Mouse (Mus musculus) hindbrain, embryonic 12.5 days (tissue): ENCODE results near the gene Samd4. TPM values are rescaled to one million over a fixed set of nuclear protein-coding genes. Genes with fewer than 3 reads are reported as not detected.

Experiments
- ATAC-seq: fragments of 200-750 bp; cut with Nextera tagmentation; 2 replicates; pipeline ENCODE4 v1.8.0; 2017; ENCODE audit warnings: moderate TSS enrichment; ENCODE audit not compliant: low FRiP score
- H3K27ac ChIP-seq: fragments of 300-500 bp; sonication (generic); 2 replicates; pipeline ENCODE4 v1.5.1; 2016; ENCODE audit warnings: mild to moderate bottlenecking
- H3K27me3 ChIP-seq: fragments of 300-500 bp; sonication (generic); 2 replicates; pipeline ENCODE4 v1.6.1; 2016; ENCODE audit warnings: mild to moderate bottlenecking
- H3K36me3 ChIP-seq: fragments of 300-500 bp; sonication (generic); 2 replicates; pipeline ENCODE4 v1.6.1; 2016; ENCODE audit warnings: mild to moderate bottlenecking
- H3K4me1 ChIP-seq: fragments of 300-500 bp; sonication (generic); 2 replicates; pipeline ENCODE4 v1.6.1; 2016
- H3K4me2 ChIP-seq: fragments of 300-500 bp; sonication (generic); replicated peaks from 2 replicates; pipeline ENCODE4 v1.6.1; 2016; ENCODE audit warnings: mild to moderate bottlenecking
- H3K4me3 ChIP-seq: fragments of 300-500 bp; sonication (generic); 2 replicates; pipeline ENCODE4 v1.5.1; 2016; ENCODE audit warnings: mild to moderate bottlenecking
- H3K9ac ChIP-seq: fragments of 300-500 bp; sonication (generic); 2 replicates; pipeline ENCODE4 v1.6.1; 2016; ENCODE audit warnings: mild to moderate bottlenecking, moderate library complexity
- H3K9me3 ChIP-seq: fragments of 300-500 bp; sonication (generic); replicated peaks from 2 replicates; pipeline ENCODE4 v1.6.1; 2016; ENCODE audit warnings: mild to moderate bottlenecking
- WGBS: fragments of 180-500 bp; shearing (Covaris S2); methylation state at CpG from one replicate; pipeline ENCODE4 v1.1.7; 2016; 5-methylcytosine and 5-hydroxymethylcytosine counted together
- polyA plus RNA-seq: library from polyadenylated mRNA; unstranded; fragments of >200 nt; fragmentation: Nextera tagmentation; extraction: Ambion mirVana; gene quantifications from 2 replicates; pipeline ENCODE4 v1.2.1, GENCODE M21; 2016

The Samd4 gene
- polyA plus RNA-seq, 1 experiment from 2014 or later, result 7.0 TPM

- Histone ChIP-seq H3K36me3 (no peaks in the 10 kb centered on the region), H3K9ac (no peak overlapping the region), H3K4me1 (0 out of 2 replicates have a peak, but pooled peaks cover 2% of the 10 kb centered on the region), H3K27me3 (no peaks in the 10 kb centered on the region), H3K27ac (no peak overlapping the region), H3K4me3 (no peak overlapping the region), H3K4me2 (no peak overlapping the region), H3K9me3 (no peaks in the 10 kb centered on the region)
- ATAC-seq, result no peak
- WGBS, result 89% methylated on average over 2 of the region's 2 CpGs
These were observed 176.3 kb downstream of the Samd4 start for GRCm38 (mm10) chr14:47058969-47059368.

- Histone ChIP-seq H3K9me3 (no peaks in the 10 kb centered on the region), H3K36me3 (no peaks in the 10 kb centered on the region; the same call in 1 of the 2 replicates), H3K9ac (no peak overlapping the region), H3K27ac (no peak overlapping the region), H3K27me3 (no peaks in the 10 kb centered on the region), H3K4me2 (no peak overlapping the region), H3K4me1 (0 out of 2 replicates have a peak, but pooled peaks cover 3% of the 10 kb centered on the region), H3K4me3 (no peak overlapping the region)
- no peak for ATAC-seq
- WGBS, result 53% methylated on average over 5 of the region's 5 CpGs
These were observed 182.4 kb downstream of the Samd4 start for GRCm38 (mm10) chr14:47065067-47065466.

DNA sequence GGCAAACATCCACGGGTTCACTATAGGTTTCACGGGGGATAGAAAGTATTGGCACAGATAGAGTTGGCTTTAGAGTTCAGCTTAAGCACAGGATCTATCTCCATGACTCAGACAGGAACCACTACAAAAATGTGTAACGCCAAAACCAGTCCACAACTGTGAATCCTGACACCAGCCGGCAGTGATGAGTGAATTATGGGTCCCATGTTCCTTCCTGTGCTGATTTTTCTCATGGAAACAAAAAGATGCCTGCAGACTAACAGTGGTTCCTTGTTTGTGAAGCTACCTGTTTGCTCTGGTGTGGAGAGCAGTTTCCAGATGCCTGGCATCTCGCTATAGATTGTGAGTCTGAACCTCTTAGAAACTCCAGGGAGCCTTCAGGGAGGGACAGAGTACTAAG, 184.2 kb downstream of the Samd4 start:
- WGBS, result 85% methylated on average over 5 of the region's 5 CpGs
- 0 out of 2 replicates have a peak, but pooled peaks cover 3% of the 10 kb centered on the region for H3K4me1 ChIP-seq
- H3K9me3 ChIP-seq, result no peaks in the 10 kb centered on the region
- H3K36me3 ChIP-seq, result no peaks in the 10 kb centered on the region; the same call in 1 of the 2 replicates
- no peak overlapping the region for H3K27ac ChIP-seq
- H3K4me2 ChIP-seq, result no peak overlapping the region
- H3K27me3 ChIP-seq, result no peaks in the 10 kb centered on the region
- H3K9ac ChIP-seq, result no peak overlapping the region
- no peak for ATAC-seq
- H3K4me3 ChIP-seq, result no peak overlapping the region

- H3K4me1 ChIP-seq, result no peaks in the 10 kb centered on the region
- ATAC-seq, result no peak
- H3K27me3 ChIP-seq, result no peaks in the 10 kb centered on the region
- no peaks in the 10 kb centered on the region; the same call in 1 of the 2 replicates for H3K36me3 ChIP-seq
- H3K9ac ChIP-seq, result no peak overlapping the region
- H3K27ac ChIP-seq, result no peak overlapping the region
- no peaks in the 10 kb centered on the region for H3K9me3 ChIP-seq
- H3K4me3 ChIP-seq, result no peak overlapping the region
- H3K4me2 ChIP-seq, result no peak overlapping the region
- WGBS, result 59% methylated on average over 18 of the region's 18 CpGs
These were observed 191.5 kb downstream of the Samd4 start for GRCm38 (mm10) chr14:47074045-47074666.

- WGBS, result 88% methylated on average over 14 of the region's 14 CpGs
- no peak for ATAC-seq
- H3K9ac ChIP-seq, result no peak overlapping the region
- no peaks in the 10 kb centered on the region; the same call in 1 of the 2 replicates for H3K36me3 ChIP-seq
- no peak overlapping the region for H3K27ac ChIP-seq
- no peaks in the 10 kb centered on the region for H3K27me3 ChIP-seq
- no peaks in the 10 kb centered on the region for H3K9me3 ChIP-seq
- H3K4me3 ChIP-seq, result no peak overlapping the region
- no peak overlapping the region for H3K4me2 ChIP-seq
- no peaks in the 10 kb centered on the region for H3K4me1 ChIP-seq
These were observed 192.5 kb downstream of the Samd4 start for GRCm38 (mm10) chr14:47075010-47075677.

GRCm38 (mm10) chr14:47075856-47076255, 193.2 kb downstream of the Samd4 start:
- H3K9ac ChIP-seq, result no peak overlapping the region
- no peak overlapping the region for H3K4me3 ChIP-seq
- WGBS, result 92% methylated on average over 5 of the region's 5 CpGs
- H3K9me3 ChIP-seq, result no peaks in the 10 kb centered on the region
- no peak for ATAC-seq
- no peaks in the 10 kb centered on the region; the same call in 1 of the 2 replicates for H3K36me3 ChIP-seq
- H3K27ac ChIP-seq, result no peak overlapping the region
- no peaks in the 10 kb centered on the region for H3K27me3 ChIP-seq
- no peak overlapping the region for H3K4me2 ChIP-seq
- no peaks in the 10 kb centered on the region for H3K4me1 ChIP-seq

DNA sequence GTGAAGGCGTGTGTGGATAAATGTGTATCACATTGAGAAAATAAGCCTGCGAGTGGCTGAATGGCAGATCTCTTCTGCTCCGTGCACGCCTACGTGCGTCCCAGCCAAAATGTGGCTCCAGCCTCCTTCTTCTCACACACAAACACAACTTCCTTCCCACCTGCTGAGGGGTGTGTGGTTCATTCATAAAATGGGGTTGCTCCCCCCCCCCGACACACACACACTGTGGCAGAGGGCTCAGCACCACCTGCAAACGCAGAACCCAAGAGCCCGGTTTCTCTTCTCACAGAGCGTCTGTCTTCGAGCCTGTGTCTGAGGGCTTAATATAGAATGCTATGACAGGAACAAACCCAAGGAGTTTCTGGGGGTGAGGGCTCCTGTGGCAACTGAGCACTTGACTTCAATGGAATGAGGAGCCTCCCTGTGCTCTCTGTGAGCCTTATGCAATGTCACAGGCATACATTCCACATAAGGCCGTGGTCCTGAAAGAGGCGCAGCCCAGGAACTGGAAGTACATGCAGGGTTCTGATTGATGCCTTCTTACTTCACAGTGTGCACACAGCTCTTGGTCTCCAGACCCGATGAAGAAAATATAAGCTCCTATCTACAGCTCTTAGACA, 194.4 kb downstream of the Samd4 start:
- Histone ChIP-seq H3K9me3 (no peaks in the 10 kb centered on the region), H3K9ac (no peak overlapping the region), H3K4me2 (no peak overlapping the region), H3K36me3 (no peaks in the 10 kb centered on the region; the same call in 1 of the 2 replicates), H3K4me3 (no peak overlapping the region), H3K27me3 (no peaks in the 10 kb centered on the region), H3K27ac (no peak overlapping the region), H3K4me1 (no peaks in the 10 kb centered on the region)
- WGBS, result 93% methylated on average over 14 of the region's 14 CpGs
- ATAC-seq, result no peak

- H3K4me2 ChIP-seq, result no peak overlapping the region
- 97% methylated on average over 3 of the region's 3 CpGs for WGBS
- no peak overlapping the region for H3K27ac ChIP-seq
- H3K4me3 ChIP-seq, result no peak overlapping the region
- no peaks in the 10 kb centered on the region for H3K9me3 ChIP-seq
- H3K4me1 ChIP-seq, result no peaks in the 10 kb centered on the region
- H3K36me3 ChIP-seq, result no peaks in the 10 kb centered on the region; the same call in 1 of the 2 replicates
- no peak for ATAC-seq
- H3K27me3 ChIP-seq, result no peaks in the 10 kb centered on the region
- H3K9ac ChIP-seq, result no peak overlapping the region
These were observed 194.9 kb downstream of the Samd4 start for GRCm38 (mm10) chr14:47077576-47077970.

DNA sequence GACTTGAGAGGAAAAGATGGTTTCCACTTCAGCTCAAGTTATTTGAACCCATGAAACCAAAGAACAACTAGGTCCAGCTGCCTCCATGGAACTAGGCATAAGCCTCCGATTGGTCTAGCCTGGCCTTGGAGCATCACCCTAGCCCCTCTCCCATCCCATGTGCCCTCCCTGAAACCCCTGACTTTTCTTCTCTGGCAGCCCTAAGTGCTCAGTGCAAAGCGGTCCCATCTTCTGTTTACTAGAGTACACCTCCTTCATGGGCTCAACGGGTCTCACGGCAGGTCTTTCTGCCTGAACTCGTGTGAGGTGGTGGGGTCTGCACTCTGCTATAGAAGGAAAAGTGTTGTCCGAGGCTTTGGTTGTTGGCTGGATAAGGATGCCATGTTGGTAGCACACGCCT, 197.3 kb downstream of the Samd4 start:
- Histone ChIP-seq H3K4me2 (no peak overlapping the region), H3K9me3 (no peaks in the 10 kb centered on the region), H3K9ac (no peak overlapping the region), H3K36me3 (no peaks in the 10 kb centered on the region; the same call in 1 of the 2 replicates), H3K27me3 (no peaks in the 10 kb centered on the region), H3K27ac (no peak overlapping the region), H3K4me1 (no peaks in the 10 kb centered on the region), H3K4me3 (no peak overlapping the region)
- WGBS, result 96% methylated on average over 7 of the region's 7 CpGs
- no peak for ATAC-seq

GRCm38 (mm10) chr14:47083311-47083710, 200.7 kb downstream of the Samd4 start:
- WGBS, result 72% methylated on average over 9 of the region's 9 CpGs
- Histone ChIP-seq H3K9me3 (no peaks in the 10 kb centered on the region), H3K27ac (no peak overlapping the region), H3K4me2 (no peak overlapping the region), H3K9ac (no peak overlapping the region), H3K27me3 (no peaks in the 10 kb centered on the region), H3K36me3 (no peaks in the 10 kb centered on the region), H3K4me1 (peaks cover 7% of the 10 kb centered on the region), H3K4me3 (no peak overlapping the region)
- no peak for ATAC-seq

DNA sequence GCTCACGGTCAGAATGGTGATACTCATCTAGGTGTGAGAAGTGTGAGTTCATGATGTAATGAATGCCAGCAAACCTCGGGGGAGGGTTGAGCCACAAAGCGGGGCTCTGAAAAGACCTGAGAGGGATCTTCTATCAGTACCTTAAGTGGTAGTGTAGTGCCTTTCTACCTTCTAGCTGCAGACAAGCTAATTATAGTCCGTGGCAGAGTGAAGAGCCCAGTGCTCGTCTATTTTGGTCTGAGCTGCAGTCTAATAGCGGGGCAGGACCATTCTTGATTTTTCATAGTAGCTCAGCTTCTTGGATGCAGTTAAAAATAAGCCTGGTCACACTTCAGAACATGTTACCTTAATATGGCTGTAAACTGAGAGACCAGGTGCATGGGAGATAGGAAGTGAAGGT, 201.2 kb downstream of the Samd4 start:
- no peak overlapping the region for H3K9ac ChIP-seq
- ATAC-seq, result no peak
- no peaks in the 10 kb centered on the region for H3K36me3 ChIP-seq
- no peak overlapping the region for H3K4me3 ChIP-seq
- no peaks in the 10 kb centered on the region for H3K9me3 ChIP-seq
- H3K4me2 ChIP-seq, result no peak overlapping the region
- WGBS, result 84% methylated on average over 6 of the region's 6 CpGs
- H3K27ac ChIP-seq, result no peak overlapping the region
- H3K27me3 ChIP-seq, result no peaks in the 10 kb centered on the region
- H3K4me1 ChIP-seq, result peaks cover 7% of the 10 kb centered on the region

GRCm38 (mm10) chr14:47084686-47085085, 202.0 kb downstream of the Samd4 start:
- WGBS, result 90% methylated on average over 2 of the region's 2 CpGs
- H3K9me3 ChIP-seq, result no peaks in the 10 kb centered on the region

More at GRCm38 (mm10) chr14:47084686-47085085, 202.0 kb downstream of the Samd4 start:
- Histone ChIP-seq H3K4me3 (no peak overlapping the region), H3K4me2 (no peak overlapping the region), H3K9ac (no peak overlapping the region), H3K27me3 (no peaks in the 10 kb centered on the region), H3K4me1 (peaks cover 7% of the 10 kb centered on the region), H3K27ac (no peak overlapping the region), H3K36me3 (no peaks in the 10 kb centered on the region)
- no peak for ATAC-seq
